Mouse (Mus musculus): ENCODE results near the gene Tbc1d20. TPM values are rescaled to one million over a fixed set of nuclear protein-coding genes. Genes with fewer than 3 reads are reported as not detected.

The Tbc1d20 gene
- total and polyA plus RNA-seq, 2 experiments: 13.0 to 25.1 TPM

GRCm38 (mm10) chr2:152317054-152317453, 23.4 kb downstream of the Tbc1d20 start:
- no peak for DNase-seq (ENCODE audit: extremely low read depth, low read depth, low spot score)
- no peaks in the 10 kb centered on the region for H3K79me2 ChIP-seq (ENCODE audit: control insufficient read depth, insufficient read depth, low read length)
- H3K9ac ChIP-seq (ENCODE audit: low read depth, low read length): no peak overlapping the region
- peaks cover 10% of the 10 kb centered on the region for H3K36me3 ChIP-seq (ENCODE audit: control insufficient read depth, insufficient read depth, low read length)
- H3K4me1 ChIP-seq (ENCODE audit: control insufficient read depth, insufficient read depth, low read length): peaks cover 8% of the 10 kb centered on the region; the same call in 1 of the 2 replicates
- H3K4me3 ChIP-seq (ENCODE audit: insufficient read depth, low read depth, low read length): no peak overlapping the region
- no peaks in the 10 kb centered on the region for H3K27me3 ChIP-seq (ENCODE audit: control insufficient read depth, insufficient read depth, low read length)
- H3K27ac ChIP-seq (replicated peaks; ENCODE audit: insufficient read depth, low read depth, low read length): no peak overlapping the region
- TF ChIP-seq CTCF (IDR thresholded peaks at IDR 0.05; ENCODE audit: low read depth, low read length): no peak
- no peak for TF ChIP-seq POLR2A (IDR thresholded peaks at IDR 0.05; ENCODE audit: extremely low read depth, insufficient read depth, low read length)
- 77% methylated on average over 6 of the region's 6 CpGs for WGBS

GRCm38 (mm10) chr2:152321558-152321957, 27.9 kb downstream of the Tbc1d20 start:
- DNase-seq (ENCODE audit: extremely low read depth, low read depth, low spot score): no peak
- Histone ChIP-seq H3K4me1 (ENCODE audit: control insufficient read depth, insufficient read depth, low read length) (no peaks in the 10 kb centered on the region), H3K27ac (replicated peaks; ENCODE audit: insufficient read depth, low read depth, low read length) (no peak overlapping the region), H3K4me3 (ENCODE audit: insufficient read depth, low read depth, low read length) (no peak overlapping the region), H3K79me2 (ENCODE audit: control insufficient read depth, insufficient read depth, low read length) (no peaks in the 10 kb centered on the region), H3K9ac (ENCODE audit: low read depth, low read length) (no peak overlapping the region), H3K36me3 (ENCODE audit: control insufficient read depth, insufficient read depth, low read length) (peaks cover 19% of the 10 kb centered on the region; the same call in 1 of the 2 replicates), H3K27me3 (ENCODE audit: control insufficient read depth, insufficient read depth, low read length) (no peaks in the 10 kb centered on the region)
- TF ChIP-seq POLR2A (IDR thresholded peaks at IDR 0.05; ENCODE audit: extremely low read depth, insufficient read depth, low read length) (no peak), CTCF (IDR thresholded peaks at IDR 0.05; ENCODE audit: low read depth, low read length) (no peak)
- 94% methylated on average over 5 of the region's 5 CpGs for WGBS

DNA sequence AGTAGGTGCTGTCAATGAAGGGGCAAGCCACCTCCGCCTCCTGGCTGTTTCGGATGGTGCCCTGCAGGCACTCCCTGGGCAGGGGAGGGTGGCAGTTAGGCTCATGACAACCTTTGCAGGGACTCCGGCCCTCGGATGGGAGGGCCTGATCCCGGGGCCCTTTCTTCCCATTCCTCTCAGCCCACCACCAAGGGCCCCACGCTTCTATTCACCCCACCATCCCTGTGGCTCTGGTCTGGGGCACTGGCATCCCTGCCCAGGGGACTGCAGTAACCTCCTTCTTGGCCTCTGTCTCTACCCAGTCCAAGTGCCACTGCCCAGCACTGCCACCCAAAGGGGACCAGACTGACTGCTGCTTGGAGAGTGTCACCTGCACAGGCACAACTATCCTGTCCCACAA, 28.6 kb downstream of the Tbc1d20 start:
- H3K36me3 ChIP-seq (ENCODE audit: control insufficient read depth, insufficient read depth, low read length): peaks cover 19% of the 10 kb centered on the region; the same call in 1 of the 2 replicates
- DNase-seq (ENCODE audit: extremely low read depth, low read depth, low spot score): no peak

GRCm38 (mm10) chr2:152323971-152324370, 30.3 kb downstream of the Tbc1d20 start:
- 96% methylated on average over 14 of the region's 14 CpGs for WGBS
- no peaks in the 10 kb centered on the region for H3K4me1 ChIP-seq (ENCODE audit: control insufficient read depth, insufficient read depth, low read length)
- no peak for TF ChIP-seq CTCF (IDR thresholded peaks at IDR 0.05; ENCODE audit: low read depth, low read length)
- TF ChIP-seq POLR2A (IDR thresholded peaks at IDR 0.05; ENCODE audit: extremely low read depth, insufficient read depth, low read length): no peak
- no peaks in the 10 kb centered on the region for H3K79me2 ChIP-seq (ENCODE audit: control insufficient read depth, insufficient read depth, low read length)
- no peak overlapping the region for H3K27ac ChIP-seq (replicated peaks; ENCODE audit: insufficient read depth, low read depth, low read length)
- peaks cover 22% of the 10 kb centered on the region; the same call in 1 of the 2 replicates for H3K36me3 ChIP-seq (ENCODE audit: control insufficient read depth, insufficient read depth, low read length)
- H3K4me3 ChIP-seq (ENCODE audit: insufficient read depth, low read depth, low read length): no peak overlapping the region
- H3K27me3 ChIP-seq (ENCODE audit: control insufficient read depth, insufficient read depth, low read length): no peaks in the 10 kb centered on the region
- no peak for DNase-seq (ENCODE audit: extremely low read depth, low read depth, low spot score)
- no peak overlapping the region for H3K9ac ChIP-seq (ENCODE audit: low read depth, low read length)

More for the DNA sequence above, 28.6 kb downstream of the Tbc1d20 start:
- no peaks in the 10 kb centered on the region for H3K27me3 ChIP-seq (ENCODE audit: control insufficient read depth, insufficient read depth, low read length)
- no peaks in the 10 kb centered on the region for H3K4me1 ChIP-seq (ENCODE audit: control insufficient read depth, insufficient read depth, low read length)
- H3K79me2 ChIP-seq (ENCODE audit: control insufficient read depth, insufficient read depth, low read length): no peaks in the 10 kb centered on the region
- H3K9ac ChIP-seq (ENCODE audit: low read depth, low read length): no peak overlapping the region
- H3K27ac ChIP-seq (replicated peaks; ENCODE audit: insufficient read depth, low read depth, low read length): no peak overlapping the region
- WGBS: 95% methylated on average over 6 of the region's 6 CpGs
- TF ChIP-seq CTCF (IDR thresholded peaks at IDR 0.05; ENCODE audit: low read depth, low read length) (no peak), POLR2A (IDR thresholded peaks at IDR 0.05; ENCODE audit: extremely low read depth, insufficient read depth, low read length) (no peak)
- H3K4me3 ChIP-seq (ENCODE audit: insufficient read depth, low read depth, low read length): no peak overlapping the region

DNA sequence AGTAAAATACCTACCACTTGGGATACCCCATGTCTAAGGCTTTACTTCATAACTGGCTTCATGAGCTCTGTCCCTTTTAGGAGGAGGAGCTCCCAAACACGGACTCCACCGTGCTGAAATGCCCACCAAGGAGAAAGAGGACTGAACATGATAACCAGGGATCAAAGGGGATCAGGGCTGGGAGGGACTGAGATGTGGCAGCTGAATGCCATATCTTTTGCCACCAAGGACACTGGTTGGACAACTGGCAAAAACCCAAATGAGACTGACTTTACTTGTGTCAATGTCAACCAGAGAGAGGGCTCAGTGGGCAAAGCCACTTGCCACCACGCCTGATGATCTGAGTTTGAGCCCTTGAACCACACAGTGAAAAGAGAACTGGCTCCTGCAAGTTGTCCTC, 31.2 kb downstream of the Tbc1d20 start:
- no peaks in the 10 kb centered on the region for H3K4me1 ChIP-seq (ENCODE audit: control insufficient read depth, insufficient read depth, low read length)
- no peak overlapping the region for H3K9ac ChIP-seq (ENCODE audit: low read depth, low read length)
- H3K79me2 ChIP-seq (ENCODE audit: control insufficient read depth, insufficient read depth, low read length): no peaks in the 10 kb centered on the region
- TF ChIP-seq CTCF (IDR thresholded peaks at IDR 0.05; ENCODE audit: low read depth, low read length) (no peak), POLR2A (IDR thresholded peaks at IDR 0.05; ENCODE audit: extremely low read depth, insufficient read depth, low read length) (no peak)
- H3K36me3 ChIP-seq (ENCODE audit: control insufficient read depth, insufficient read depth, low read length): peaks cover 24% of the 10 kb centered on the region; the same call in 1 of the 2 replicates
- H3K4me3 ChIP-seq (ENCODE audit: insufficient read depth, low read depth, low read length): no peak overlapping the region
- DNase-seq (ENCODE audit: extremely low read depth, low read depth, low spot score): no peak
- no peak overlapping the region for H3K27ac ChIP-seq (replicated peaks; ENCODE audit: insufficient read depth, low read depth, low read length)
- H3K27me3 ChIP-seq (ENCODE audit: control insufficient read depth, insufficient read depth, low read length): no peaks in the 10 kb centered on the region
- 75% methylated on average over 3 of the region's 3 CpGs for WGBS

GRCm38 (mm10) chr2:152326157-152326556, 32.5 kb downstream of the Tbc1d20 start:
- H3K4me1 ChIP-seq (ENCODE audit: control insufficient read depth, insufficient read depth, low read length): no peaks in the 10 kb centered on the region
- H3K79me2 ChIP-seq (ENCODE audit: control insufficient read depth, insufficient read depth, low read length): no peaks in the 10 kb centered on the region; the same call in 1 of the 2 replicates
- peaks cover 19% of the 10 kb centered on the region; the same call in 1 of the 2 replicates for H3K36me3 ChIP-seq (ENCODE audit: control insufficient read depth, insufficient read depth, low read length)
- TF ChIP-seq CTCF (IDR thresholded peaks at IDR 0.05; ENCODE audit: low read depth, low read length) (no peak), POLR2A (IDR thresholded peaks at IDR 0.05; ENCODE audit: extremely low read depth, insufficient read depth, low read length) (no peak)
- H3K27me3 ChIP-seq (ENCODE audit: control insufficient read depth, insufficient read depth, low read length): no peaks in the 10 kb centered on the region
- no peak overlapping the region for H3K27ac ChIP-seq (replicated peaks; ENCODE audit: insufficient read depth, low read depth, low read length)
- no peak overlapping the region for H3K4me3 ChIP-seq (ENCODE audit: insufficient read depth, low read depth, low read length)
- DNase-seq (ENCODE audit: extremely low read depth, low read depth, low spot score): no peak
- no peak overlapping the region for H3K9ac ChIP-seq (ENCODE audit: low read depth, low read length)
- WGBS: 96% methylated on average over 13 of the region's 13 CpGs
